Mouse (Mus musculus) hindbrain, embryonic 13.5 days (tissue): ENCODE measurements around the gene Sdhb. TPM values are rescaled to one million over a fixed set of nuclear protein-coding genes. Genes with fewer than 3 reads are reported as not detected.
A peak's percentile ranks its signal among the peaks of the same experiment; 100 is the strongest.

Source experiments
- ATAC-seq: fragments of 200-750 bp; cut with Nextera tagmentation; 2 replicates; pipeline ENCODE4 v1.8.0; 2017; ENCODE audit warnings: moderate TSS enrichment; ENCODE audit not compliant: low FRiP score
- H3K27ac ChIP-seq: fragments of 300-500 bp; sonication (generic); 2 replicates; pipeline ENCODE4 v1.5.1; 2015; ENCODE audit warnings: inconsistent platforms, mild to moderate bottlenecking, moderate library complexity
- H3K27me3 ChIP-seq: fragments of 300-500 bp; sonication (generic); 2 replicates; pipeline ENCODE4 v1.6.1; 2015; ENCODE audit warnings: mild to moderate bottlenecking, inconsistent platforms
- H3K36me3 ChIP-seq: fragments of 300-500 bp; sonication (generic); 2 replicates; pipeline ENCODE4 v1.6.1; 2015; ENCODE audit warnings: mild to moderate bottlenecking, inconsistent platforms
- H3K4me1 ChIP-seq: fragments of 300-500 bp; sonication (generic); replicated peaks from 2 replicates; pipeline ENCODE4 v1.6.1; 2015; ENCODE audit warnings: inconsistent platforms
- H3K4me2 ChIP-seq: fragments of 300-500 bp; sonication (generic); 2 replicates; pipeline ENCODE4 v1.6.1; 2015; ENCODE audit warnings: inconsistent platforms, mild to moderate bottlenecking, moderate library complexity
- H3K4me3 ChIP-seq: fragments of 300-500 bp; sonication (generic); 2 replicates; pipeline ENCODE4 v1.5.1; 2015; ENCODE audit warnings: mild to moderate bottlenecking, inconsistent platforms
- H3K9ac ChIP-seq: fragments of 300-500 bp; sonication (generic); 2 replicates; pipeline ENCODE4 v1.6.1; 2015; ENCODE audit warnings: mild to moderate bottlenecking, inconsistent platforms
- H3K9me3 ChIP-seq: fragments of 300-500 bp; sonication (generic); 2 replicates; pipeline ENCODE4 v1.6.1; 2016; ENCODE audit warnings: inconsistent platforms
- WGBS: fragments of 180-500 bp; shearing (Covaris S2); methylation state at CpG from one replicate; pipeline ENCODE4 v1.1.7; 2015; 5-methylcytosine and 5-hydroxymethylcytosine counted together
- polyA plus RNA-seq: library from polyadenylated mRNA; unstranded; fragments of >200 nt; fragmentation: Nextera tagmentation; extraction: Ambion mirVana; gene quantifications from 2 replicates; pipeline ENCODE4 v1.2.1, GENCODE M21; 2015

The Sdhb gene
- polyA plus RNA-seq, 1 experiment from 2014 or later: 442 TPM

- ATAC-seq: peak; percentile 34
Observed at GRCm38 (mm10) chr4:141021614-141021929, 60.6 kb downstream of the Sdhb start.

GRCm38 (mm10) chr4:141024052-141024451 is 63.0 kb downstream of the Sdhb start:
- no peaks in the 10 kb centered on the region for H3K9me3 ChIP-seq
- peaks cover 36% of the 10 kb centered on the region for H3K4me1 ChIP-seq
- H3K9ac ChIP-seq: no peak overlapping the region
- H3K27me3 ChIP-seq: no peaks in the 10 kb centered on the region
- peaks cover 67% of the 10 kb centered on the region for H3K36me3 ChIP-seq
- no peak overlapping the region for H3K27ac ChIP-seq
- no peak for ATAC-seq
- no peak overlapping the region for H3K4me3 ChIP-seq
- 84% methylated on average over 9 of the region's 9 CpGs for WGBS
- H3K4me2 ChIP-seq: no peak overlapping the region

More at GRCm38 (mm10) chr4:141021614-141021929, 60.6 kb downstream of the Sdhb start:
- no peak overlapping the region for H3K4me2 ChIP-seq
- no peak overlapping the region for H3K4me3 ChIP-seq
- peak overlapping the region; percentile 61; the same call in 1 of the 2 replicates for H3K9ac ChIP-seq
- no peaks in the 10 kb centered on the region for H3K9me3 ChIP-seq
- H3K4me1 ChIP-seq: peaks cover 54% of the 10 kb centered on the region
- no peaks in the 10 kb centered on the region for H3K27me3 ChIP-seq
- peak overlapping the region; percentile 91 for H3K27ac ChIP-seq
- 39% methylated on average over 11 of the region's 11 CpGs for WGBS
- H3K36me3 ChIP-seq: peaks cover 64% of the 10 kb centered on the region

- Histone ChIP-seq H3K4me2 (no peak overlapping the region), H3K4me3 (no peak overlapping the region), H3K36me3 (peaks cover 73% of the 10 kb centered on the region), H3K27ac (no peak overlapping the region), H3K9ac (no peak overlapping the region), H3K4me1 (peaks cover 27% of the 10 kb centered on the region), H3K9me3 (no peaks in the 10 kb centered on the region), H3K27me3 (no peaks in the 10 kb centered on the region)
- ATAC-seq: no peak
- WGBS: 79% methylated on average over 15 of the region's 27 CpGs
Observed at GRCm38 (mm10) chr4:141024992-141025391, 64.0 kb downstream of the Sdhb start.

Other genes with a start within 250 kb of the Sdhb start
- not detected in 2 replicates for gene Padi6, start 218.6 kb upstream of the Sdhb start, polyA plus RNA-seq
- gene Padi4, start 187.0 kb upstream of the Sdhb start, polyA plus RNA-seq: 0.09 and 0.13 TPM in 2 replicates
- not detected in 2 replicates for gene Padi3, start 150.6 kb upstream of the Sdhb start, polyA plus RNA-seq
- not detected in 2 replicates for gene Padi1, start 115.4 kb upstream of the Sdhb start, polyA plus RNA-seq
- gene Padi2, start 54.9 kb upstream of the Sdhb start, polyA plus RNA-seq: 0.89 and 1.1 TPM in 2 replicates
- gene Atp13a2, start 25.7 kb downstream of the Sdhb start, polyA plus RNA-seq: 140 TPM in 2 replicates
- gene Mfap2, start 49.2 kb downstream of the Sdhb start, polyA plus RNA-seq: 198 and 227 TPM in 2 replicates
- gene Crocc, start 99.3 kb downstream of the Sdhb start, polyA plus RNA-seq: 6.0 and 6.2 TPM in 2 replicates
- gene Necap2, start 117.2 kb downstream of the Sdhb start, polyA plus RNA-seq: 52.6 and 57.3 TPM in 2 replicates
- gene Spata21, start 127.1 kb downstream of the Sdhb start, polyA plus RNA-seq: 0.17 and 0.40 TPM in 2 replicates
- gene Szrd1, start 178.6 kb downstream of the Sdhb start, polyA plus RNA-seq: 28.9 and 29.3 TPM in 2 replicates
- gene Fbxo42, start 186.7 kb downstream of the Sdhb start, polyA plus RNA-seq: 21.9 and 22.3 TPM in 2 replicates